Mouse (Mus musculus) kidney, postnatal 4 days (tissue): ENCODE data around the gene Zfp825.
"Not testable (repeated sequence)": the region's sequence is repeated elsewhere in the genome, so short reads cannot be mapped to it uniquely, and the experiment has no call there.

ENCODE experiments used
- DNase-seq, 2 experiments: peaks; one replicate each; pipeline ENCODE4 v3.0.0; 2021; ENCODE audit warnings: mixed read lengths in 2 of 2

Zfp825 gene

GRCm38 (mm10) chr13:74493911-74494679 is at the start of gene Zfp825:
TSS of gene Zfp825 (minus strand) at chr13:74493992.
- DNase-seq: peak; percentile 72 to 85

GRCm38 (mm10) chr13:74535418-74535817 is 41.6 kb upstream of the Zfp825 start:
- DNase-seq: not testable (repeated sequence)

DNA sequence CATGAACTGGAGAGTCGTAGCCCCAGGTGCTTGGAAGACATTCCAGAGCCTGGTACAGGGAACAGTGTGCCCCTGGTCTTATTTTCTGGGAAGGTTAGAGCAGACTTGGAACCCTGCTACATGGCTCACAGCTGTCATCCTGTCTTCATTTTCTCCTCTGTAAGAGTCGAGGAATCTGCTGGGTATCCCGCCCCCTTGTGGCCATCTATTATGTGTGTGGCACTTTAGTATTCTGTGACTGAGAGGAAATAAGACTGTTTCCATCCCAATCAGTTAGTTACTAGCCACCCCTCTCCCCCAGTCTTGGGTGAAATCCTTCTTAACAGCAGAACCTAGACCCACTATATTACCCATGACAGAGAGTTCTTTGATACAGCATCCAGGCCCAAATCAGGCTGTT is 41.1 kb upstream of the Zfp825 start:
- peak; percentile 68 to 77 for DNase-seq

DNA sequence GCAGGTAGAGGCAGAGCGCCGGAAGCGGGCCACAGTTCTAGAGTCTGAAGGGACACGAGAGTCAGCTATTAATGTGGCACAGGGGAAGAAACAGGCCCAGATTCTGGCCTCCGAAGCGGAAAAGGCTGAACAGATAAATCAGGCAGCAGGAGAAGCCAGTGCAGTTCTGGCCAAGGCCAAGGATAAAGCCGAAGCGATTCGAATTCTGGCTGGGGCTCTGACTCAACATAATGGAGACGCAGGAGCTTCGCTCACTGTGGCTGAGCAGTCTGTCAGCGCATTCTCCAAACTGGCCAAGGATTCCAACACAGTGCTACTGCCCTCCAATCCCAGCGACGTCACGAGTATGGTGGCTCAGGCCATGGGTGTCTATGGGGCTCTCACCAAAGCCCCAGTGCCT is 40.3 kb upstream of the Zfp825 start:
- DNase-seq: no peak

- not testable (repeated sequence) for DNase-seq
Observed at GRCm38 (mm10) chr13:74531251-74531650, 37.5 kb upstream of the Zfp825 start.

DNA sequence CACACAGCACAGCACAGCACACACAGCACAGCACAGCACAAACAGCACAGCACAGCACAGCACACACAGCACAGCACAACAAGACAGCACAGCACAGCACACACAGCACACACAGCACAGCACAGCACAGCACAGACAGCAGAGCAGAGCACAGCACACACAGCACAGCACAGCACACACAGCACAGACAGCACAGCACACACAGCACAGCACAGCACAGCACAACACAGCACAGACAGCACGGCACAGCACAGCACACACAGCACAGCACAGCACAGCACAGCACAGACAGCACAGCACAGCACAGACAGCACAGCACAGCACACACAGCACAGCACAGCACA is 35.6 kb upstream of the Zfp825 start:
- DNase-seq: not testable (repeated sequence)

DNA sequence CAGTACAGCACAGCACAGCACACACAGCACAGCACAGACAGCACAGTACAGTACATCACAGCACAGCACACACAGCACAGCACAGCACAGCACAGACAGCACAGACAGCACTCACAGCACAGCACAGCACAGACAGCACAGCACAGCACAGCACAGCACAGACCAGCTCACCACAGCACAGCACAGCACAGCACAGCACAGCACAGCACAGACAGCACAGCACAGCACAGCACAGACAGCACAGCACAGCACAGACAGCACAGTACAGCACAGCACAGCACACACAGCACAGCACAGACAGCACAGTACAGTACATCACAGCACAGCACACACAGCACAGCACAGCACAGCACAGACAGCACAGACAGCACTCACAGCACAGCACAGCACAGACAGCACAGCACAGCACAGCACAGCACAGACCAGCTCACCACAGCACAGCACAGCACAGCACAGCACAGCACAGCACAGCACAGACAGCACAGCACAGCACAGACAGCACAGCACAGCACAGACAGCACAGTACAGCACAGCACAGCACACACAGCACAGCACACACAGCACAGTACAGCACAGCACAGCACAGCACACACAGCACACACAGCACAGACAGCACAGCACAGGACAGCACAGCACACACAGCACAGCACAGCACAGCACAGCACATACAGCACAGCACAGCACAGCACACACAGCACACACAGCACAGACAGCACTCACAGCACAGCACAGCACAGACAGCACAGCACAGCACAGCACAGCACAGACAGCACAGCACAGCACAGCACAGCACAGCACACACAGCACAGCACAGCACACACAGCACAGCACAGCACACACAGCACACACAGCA is 35.0 kb upstream of the Zfp825 start:
- not testable (repeated sequence) for DNase-seq

DNA sequence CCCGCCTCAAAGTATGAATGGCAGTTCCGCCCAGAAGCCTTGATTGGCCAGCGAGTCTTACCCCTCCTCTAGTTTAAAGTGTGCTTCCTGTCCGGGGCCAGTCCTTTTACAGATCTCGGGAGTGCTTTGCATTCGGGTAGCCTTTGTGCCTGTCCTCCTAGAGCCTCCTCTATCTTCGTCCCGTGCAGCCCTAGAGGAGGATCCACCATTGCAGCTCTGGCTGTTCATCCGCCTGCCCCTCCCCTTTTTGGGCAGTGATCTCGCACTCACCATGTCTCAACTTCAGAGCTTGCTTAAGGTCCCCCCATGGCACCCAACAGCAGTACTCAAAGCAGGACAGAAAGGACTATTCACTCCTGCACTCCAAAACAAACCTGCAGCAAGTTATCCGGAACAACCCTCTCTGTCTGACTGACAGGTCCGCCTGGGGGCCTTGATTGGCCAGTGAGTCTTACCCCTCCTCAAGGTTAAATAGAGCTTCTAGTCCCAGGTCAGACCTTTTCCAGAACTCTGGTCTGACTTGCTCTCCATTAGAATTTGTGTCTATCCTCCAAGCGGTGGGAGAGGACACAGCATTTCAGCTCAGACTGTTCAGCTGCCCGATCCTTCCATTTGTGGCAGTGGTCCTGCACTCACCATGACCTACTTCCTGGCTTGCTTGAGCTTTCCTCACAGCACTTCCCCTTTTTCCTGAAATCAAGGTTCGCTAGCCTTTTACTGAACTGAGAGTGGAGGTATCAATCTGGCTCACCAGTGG is 28.9 kb upstream of the Zfp825 start:
- DNase-seq: peak; percentile 81 to 84

- DNase-seq: not testable (repeated sequence)
Observed at GRCm38 (mm10) chr13:74522141-74522480, 28.3 kb upstream of the Zfp825 start.

DNA sequence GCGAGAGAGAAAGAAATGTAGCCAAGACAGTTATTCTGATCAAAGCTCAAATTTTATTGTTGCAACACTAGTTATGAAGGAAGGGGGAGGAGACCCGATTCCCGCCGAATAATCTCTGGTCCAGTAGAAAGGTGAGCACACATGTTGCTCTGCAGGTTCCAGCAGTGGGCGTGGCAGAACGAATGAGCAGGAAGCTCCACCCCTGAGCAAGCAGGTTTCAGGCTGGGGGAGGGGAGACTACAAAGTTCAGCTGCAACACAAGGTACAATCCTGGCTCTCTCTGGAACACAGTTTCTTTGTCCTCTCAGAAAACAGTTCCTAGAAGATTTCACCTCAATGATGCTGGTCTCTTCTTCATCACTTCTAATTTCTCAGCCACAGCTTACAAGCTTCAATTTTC is 14.2 kb upstream of the Zfp825 start:
- peak in 1 of 2 experiments; percentile 25 for DNase-seq

DNA sequence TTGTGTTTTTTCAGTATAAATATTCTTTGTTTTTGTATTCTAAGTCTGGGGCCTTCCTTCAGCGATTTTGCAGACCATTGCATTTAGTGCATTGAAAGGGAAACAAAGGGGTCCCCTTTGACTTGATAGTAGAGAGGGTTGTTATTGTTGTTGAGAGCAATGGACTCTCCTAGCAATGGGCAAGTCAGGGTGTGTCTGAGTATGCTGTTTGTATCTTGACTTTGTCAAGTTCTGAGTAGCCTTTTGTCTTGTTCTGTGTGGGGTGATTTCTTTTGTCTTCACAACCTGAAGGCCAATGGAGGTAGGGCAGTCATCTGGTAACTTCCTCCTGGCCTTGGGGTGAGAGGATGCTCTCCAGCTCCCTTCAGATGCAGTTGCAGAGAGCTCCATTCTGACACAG is 9.1 kb upstream of the Zfp825 start:
- not testable (repeated sequence) for DNase-seq

DNA sequence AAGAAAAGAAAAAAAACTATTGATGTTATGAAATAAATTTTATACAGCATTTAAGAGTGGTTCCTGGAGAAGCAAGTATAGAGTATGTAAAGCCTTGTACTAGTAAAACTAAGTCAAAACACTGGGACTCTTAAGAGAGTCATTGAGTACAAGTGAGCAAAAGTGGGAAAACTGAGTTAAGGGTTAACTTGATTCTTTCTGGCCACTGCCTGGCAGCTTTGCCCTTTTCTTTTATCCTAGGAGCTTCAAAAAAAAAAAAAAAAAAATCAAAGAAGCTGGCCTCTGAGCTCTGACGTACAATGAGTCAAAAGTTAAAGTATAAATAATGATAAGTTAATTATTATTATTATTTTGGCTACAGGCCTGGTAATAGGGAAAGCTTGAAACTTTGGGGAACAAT is 5.9 kb upstream of the Zfp825 start:
- not testable (repeated sequence) for DNase-seq

DNA sequence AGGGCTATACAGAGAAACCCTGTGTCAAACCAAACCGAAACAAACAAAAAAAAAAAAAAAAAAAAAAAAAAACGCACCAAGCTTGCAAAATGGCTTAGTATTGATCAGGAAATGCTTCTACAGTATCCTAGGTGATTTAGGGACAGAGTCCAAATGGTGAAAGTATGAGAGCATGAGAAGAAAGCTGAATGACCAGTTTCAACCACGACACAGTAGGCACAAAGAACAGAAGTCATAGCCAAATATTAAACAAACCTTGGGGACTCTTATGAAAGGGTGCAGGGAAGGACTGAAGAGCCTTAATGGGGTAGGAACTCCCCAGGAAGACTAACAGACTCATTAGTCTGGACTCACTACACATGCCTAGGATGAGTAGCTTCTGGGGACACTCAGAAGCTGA is 9.5 kb downstream of the Zfp825 start:
- DNase-seq: not testable (repeated sequence)

- not testable (repeated sequence) for DNase-seq
Observed at GRCm38 (mm10) chr13:74471468-74471867, 22.3 kb downstream of the Zfp825 start.

DNA sequence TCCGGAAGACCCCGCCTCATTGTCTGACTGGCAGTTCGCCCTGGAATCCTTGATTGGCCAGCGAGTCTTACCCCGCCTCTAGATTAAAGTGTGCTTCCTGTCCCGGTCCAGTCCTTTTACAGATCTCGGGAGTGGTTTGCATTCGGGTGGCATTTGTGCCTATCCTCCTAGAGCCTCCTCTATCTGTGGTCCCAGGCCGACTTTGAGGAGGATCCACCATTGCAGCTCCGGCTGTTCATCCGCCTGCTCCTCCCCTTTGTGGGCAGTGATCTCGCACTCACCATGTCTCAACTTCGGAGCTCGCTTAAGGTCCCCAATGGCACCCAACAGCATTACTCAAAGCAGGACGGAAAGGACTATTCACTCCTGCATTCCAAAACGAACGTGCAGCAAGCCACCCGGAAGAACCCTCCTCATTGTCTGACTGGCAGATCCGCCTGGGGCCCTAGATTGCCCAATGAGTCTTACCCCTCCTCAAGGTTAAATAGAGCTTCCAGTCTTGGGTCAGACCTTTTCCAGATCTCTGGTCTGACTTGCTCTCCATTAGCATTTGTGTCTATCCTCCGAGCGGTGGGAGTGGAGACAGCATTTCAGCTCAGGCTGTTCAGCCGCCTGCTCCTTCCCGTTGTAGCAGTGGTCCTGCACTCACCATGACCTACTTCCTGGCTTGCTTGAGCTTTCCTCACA is 30.9 kb downstream of the Zfp825 start:
- peak; percentile 82 to 87 for DNase-seq

DNA sequence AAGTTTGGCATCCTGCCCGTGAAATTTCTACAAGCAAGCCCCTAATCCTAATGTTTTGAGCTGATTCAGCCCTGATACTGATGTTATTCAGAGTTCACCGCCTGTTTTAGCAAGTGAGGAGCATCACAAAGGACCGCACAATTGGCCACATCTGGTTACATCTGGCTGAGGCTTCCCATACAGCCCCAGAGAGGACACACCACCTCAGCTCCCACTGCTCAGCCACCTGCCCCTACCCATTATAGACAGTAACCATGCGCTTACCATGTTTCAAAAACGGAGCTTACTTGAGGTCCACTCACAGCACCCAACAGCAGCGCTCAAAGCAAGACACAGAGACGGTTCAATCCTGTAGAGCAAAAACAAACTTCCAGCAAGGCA is 31.5 kb downstream of the Zfp825 start:
- DNase-seq: not testable (repeated sequence)

GRCm38 (mm10) chr13:74439895-74440294 is 53.9 kb downstream of the Zfp825 start:
- DNase-seq: peak in 1 of 2 experiments; percentile 3
